Mouse (Mus musculus) spleen, embryonic (tissue): Measurements from ENCODE around the gene Ddit4l.
"Not testable (repeated sequence)": the region's sequence is repeated elsewhere in the genome, so short reads cannot be mapped to it uniquely, and the experiment has no call there.

Experiments used
- CTCF ChIA-PET: fragments of 350-600 bp; sonication (Branson Sonifier 250); formaldehyde crosslinking; loops from one replicate; lab custom pipeline; 2022; lab: Charles Lee

The Ddit4l gene

DNA sequence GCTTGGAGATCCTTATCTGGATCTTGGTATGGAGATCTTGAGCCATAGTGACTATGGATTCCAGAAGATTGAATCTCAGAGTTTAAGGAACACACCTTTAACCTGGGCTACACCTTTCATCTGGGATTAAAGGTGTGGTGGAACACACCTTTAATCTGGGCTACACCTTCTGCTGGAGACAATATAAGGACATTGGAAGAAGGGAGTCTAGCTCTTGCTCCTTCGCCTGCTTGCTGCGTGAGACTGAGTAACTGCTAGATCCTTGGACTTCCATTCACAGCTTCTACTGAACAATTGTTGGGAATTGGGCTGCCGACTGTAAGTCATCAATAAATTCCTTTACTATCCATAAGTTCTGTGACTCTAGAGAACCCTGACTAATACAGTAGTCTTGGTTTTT is at the start of gene Ddit4l:
TSS of gene Ddit4l (plus strand) at position 301 of the 400 bp plus-strand sequence.
- CTCF ChIA-PET: not testable (repeated sequence)

DNA sequence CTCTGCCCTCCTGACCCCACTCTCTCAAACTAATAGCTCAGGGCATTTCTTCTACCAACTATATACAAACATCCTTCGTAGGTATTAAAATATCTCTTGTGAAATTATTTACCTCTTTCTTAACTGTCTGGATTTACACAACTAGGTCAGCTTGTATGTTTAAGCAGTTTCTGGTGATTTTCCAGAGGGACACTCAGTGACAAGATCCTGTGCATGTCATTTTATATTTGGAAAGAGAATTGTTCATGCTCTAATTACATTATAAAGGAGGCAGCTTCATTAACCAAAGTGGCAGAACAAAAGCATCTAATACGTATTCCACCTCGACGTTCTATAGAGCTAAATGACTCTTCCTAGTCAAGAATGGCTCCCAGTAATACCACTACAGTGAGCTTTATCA is 45.3 kb upstream of the Ddit4l start:
- CTCF ChIA-PET: no interaction called here

DNA sequence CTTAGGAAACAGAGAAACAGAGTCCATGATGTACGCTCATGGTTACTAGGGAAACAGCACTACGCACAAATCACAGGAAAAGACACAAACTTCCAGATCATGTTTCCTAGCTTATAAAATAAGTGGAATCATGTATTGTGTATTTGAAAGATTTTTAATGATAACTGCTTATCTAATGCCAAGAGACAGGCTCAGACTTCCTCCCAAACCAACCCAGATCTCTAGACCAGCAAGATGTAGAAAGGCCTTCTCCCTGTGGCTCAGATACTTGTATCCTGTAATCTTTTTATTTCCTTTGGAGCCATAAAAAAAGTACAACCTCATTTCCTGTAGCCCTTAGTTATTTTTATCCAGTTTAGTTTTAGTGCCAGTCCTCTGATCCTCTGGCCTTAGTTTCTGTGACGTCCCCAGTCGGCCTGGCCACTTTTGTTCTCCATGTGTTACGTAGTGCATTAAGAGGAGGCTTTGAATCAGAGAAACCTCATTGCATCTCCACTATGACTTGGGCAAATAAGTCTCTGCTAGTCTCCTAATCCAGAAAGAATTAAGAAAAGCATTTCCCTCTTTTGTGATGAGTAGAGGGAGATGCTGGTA is 34.9 kb upstream of the Ddit4l start:
- CTCF ChIA-PET: no interaction called here

DNA sequence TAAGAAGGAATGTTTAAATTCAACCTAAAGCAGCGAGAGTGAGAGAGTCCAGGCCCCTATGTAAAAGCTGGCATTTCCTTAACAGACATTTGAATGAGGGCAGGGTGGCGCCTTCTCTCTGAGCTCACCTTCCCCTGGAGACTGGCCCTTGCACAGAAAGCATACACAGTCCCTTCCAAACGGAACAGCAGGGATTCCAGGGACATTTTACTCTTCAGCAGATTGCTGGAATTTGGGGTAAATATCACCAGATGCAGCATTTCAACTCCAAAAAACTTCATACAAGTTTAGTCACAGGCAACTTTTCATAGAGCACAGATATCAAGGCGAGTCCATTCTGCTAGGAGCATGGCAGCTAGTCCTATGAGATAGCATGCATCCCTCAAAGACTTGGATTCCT is 31.6 kb upstream of the Ddit4l start:
- CTCF ChIA-PET: no interaction called here

DNA sequence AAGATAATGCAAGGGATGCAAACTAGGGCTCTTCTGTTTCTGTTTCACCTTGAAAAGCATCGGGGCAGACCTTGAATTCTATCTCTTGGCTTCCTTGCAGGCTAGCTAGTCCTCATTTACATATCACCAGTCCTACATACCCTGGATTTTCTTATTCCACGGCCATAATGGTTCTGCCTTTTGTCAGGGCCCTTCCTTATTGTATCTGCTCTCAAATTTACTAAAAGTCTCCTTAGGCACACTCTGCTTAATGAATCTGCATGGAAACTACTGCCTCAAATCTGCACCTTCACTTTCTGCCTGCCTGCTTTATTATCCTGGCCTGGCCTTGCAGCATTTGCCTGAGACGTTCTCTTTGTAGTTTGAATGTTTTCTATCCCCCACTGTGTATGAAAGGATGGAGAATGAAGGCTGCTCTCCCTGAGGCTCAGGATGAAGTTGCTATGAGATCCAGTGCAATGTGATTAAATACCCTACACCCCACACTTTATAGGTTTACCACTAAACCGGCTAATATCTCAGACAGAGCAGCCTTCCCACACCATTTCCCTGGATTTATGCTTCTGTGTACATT is 27.0 kb upstream of the Ddit4l start:
- CTCF ChIA-PET: no interaction called here

DNA sequence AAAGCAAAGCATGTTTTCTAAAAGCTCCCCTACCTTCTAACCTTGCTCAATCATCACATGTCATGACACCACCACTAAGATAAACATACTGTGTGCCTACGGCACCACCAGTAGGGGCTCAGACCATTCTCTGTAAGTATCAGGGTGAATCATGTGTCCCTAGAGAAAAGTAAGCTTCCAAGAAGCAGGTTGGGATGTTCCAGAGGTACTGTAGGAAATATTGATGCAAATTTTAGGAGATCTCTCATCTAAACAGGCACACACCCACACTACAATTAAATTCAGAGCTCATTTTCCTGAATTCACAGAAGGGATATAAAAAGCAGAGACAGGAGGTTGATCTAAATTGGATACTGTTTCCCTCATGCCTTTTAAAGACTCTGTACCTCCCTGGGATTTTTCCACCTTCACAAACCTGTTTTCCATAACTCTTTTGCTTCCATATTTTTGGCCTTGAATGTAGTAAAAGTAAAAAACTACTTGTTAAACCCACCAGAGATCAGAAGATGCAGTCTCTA is 12.4 kb upstream of the Ddit4l start:
- CTCF ChIA-PET: no interaction called here

DNA sequence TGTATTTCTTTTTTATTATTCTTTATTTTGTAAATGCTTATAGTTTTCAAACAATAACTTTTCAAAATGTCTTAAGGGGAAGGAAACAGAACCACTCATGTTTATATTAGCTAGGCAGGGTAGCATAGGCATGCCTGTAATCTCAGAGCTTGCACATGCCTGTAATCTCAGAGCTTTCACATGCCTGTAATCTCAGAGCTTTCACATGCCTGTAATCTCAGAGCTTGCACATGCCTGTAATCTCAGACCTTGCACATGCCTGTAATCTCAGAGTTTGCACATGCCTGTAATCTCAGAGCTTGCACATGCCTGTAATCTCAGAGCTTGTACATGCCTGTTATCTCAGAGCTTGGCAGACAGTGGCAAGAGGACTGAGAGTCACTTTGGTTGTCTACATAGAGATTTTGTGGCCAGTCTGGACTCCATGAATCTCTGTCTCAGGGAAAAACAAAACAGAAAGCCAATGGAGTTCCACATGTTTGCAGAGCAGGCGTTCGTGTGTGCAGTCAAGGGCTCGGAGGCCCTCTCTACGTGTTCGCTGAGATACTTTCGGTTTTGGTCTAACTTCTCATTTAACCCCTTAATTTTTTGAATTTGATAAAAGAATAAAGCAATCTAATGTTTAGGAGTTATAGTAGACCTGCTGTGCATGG is 10.8 kb upstream of the Ddit4l start:
- CTCF ChIA-PET: no interaction called here

DNA sequence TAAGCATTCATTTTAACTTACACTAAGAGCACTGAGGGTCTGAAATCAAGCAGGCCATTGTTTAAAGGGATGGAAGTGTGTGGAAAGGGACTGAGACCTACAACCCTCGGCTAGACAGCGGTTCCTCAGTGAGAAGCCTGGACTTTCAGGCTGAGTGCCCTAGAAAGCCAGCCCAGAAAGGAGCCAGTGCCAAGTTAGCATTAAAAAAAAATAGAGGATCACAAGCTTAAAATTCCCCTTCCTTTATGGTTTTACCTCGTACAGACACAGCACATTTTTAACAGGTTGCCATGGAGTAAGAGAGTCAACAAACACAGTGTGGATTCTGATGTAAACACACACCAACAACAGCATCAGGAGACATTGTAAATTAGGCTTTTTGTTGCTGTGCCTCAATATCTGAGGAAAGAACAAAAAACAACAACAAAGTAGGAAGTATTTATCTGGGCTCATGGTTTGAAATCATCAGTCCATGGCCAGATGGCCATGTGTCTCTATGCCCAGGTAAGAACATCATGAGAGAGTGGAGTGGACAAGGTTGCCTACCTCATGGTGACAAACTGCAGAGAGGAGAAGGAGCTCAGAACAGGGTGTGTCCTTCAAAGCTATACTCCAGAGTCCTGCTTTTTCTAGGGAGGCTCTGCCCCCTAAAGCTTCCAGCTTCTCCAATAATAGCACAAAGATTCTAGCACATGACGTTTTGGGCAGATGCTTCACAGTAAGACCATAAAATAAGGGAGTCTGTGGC is 10.1 kb upstream of the Ddit4l start:
- CTCF ChIA-PET: no interaction called here

DNA sequence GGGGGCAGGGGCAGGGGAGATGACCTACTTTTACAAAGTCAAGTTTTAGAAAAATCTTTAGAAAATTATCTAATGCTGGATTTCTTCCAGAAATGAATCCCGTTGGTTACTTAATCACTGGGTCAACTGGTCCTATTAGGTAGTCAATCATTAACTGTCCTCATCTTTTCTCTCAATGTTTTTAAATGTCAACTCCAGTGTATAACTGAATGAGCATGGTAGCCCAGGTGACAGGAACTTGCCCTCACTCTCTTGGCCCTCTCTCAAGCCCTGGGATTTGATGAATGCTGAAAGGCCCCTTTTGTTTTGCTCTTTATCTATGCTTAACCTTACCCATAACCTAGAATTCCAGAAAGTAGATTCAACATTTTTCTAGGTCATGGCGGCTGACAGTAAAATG is 9.4 kb upstream of the Ddit4l start:
- CTCF ChIA-PET: no interaction called here

DNA sequence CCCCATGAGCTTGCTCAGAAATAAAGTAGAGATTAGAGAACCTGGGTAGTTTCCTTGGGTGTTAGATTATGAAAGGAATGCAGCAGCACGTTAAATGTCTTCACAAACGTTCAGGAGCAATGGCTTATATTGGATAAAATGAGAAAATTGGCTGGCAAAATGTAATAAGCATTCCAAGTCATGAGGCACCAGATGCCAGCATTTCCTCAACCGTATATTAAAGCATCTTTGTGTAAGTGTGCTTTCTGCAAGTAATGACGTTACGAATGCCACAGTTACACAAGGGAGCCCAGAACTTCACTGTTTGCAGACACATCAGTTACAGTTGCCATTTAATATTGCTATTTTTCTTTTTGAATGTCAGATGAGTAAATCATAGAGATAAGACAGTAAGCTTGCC is 872 bp upstream of the Ddit4l start:
- CTCF ChIA-PET: interaction anchor here (0.5 kb wide), 1 partner anchor 30 kb away, joined by 6 read pairs; no protein-coding TSS in a partner anchor

DNA sequence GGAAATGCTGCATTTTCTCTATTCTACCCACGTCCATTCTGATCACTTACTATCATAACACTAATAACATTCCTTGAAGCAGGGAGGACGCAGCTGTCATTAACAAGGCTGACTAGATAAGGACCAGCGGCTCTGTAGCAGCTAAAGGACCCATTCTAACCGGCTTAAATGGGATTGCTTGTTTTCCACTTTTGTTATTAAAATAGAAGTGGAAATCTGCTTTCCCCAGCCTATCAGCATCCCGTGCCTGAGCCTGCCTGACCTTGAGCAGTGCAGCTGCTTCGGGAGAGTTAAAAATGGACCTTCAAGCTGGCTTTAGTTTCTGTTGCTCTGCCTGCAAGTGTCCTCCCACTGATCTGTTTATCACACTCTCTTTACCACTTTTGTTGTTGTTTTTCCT is 679 bp downstream of the Ddit4l start:
- CTCF ChIA-PET: no interaction called here

DNA sequence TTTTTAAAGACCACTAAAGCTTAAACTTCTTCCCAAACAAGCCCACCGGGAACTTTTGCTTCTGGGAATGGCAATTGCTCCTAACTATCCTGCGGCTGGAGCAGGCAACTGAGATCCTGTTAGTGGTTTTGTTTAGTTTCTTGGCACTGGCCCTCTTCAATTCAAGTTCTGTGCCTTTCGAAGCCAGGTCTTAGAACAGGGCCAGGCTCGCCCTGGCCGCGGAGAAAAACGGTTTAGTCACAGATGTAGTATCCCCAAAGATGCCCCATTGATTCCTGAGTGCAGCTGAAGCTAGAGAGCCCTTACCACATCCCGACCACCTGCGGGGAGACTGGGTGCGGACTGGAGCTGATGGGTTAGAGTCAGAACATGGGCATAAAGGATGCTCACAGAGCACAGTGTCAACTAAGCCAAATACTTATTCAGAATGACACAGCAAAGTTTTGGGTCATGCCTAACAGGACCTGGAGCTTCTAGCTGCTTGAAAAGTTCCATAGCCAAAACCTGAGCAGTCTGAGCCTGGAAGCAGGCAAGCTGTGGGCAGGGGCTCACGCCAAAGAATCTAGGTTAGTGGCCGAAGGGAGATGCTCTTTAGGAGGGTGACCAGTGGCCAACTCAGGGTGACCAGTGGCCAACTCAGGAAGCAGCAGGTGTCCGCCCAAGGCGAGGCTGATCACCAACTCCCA is 1.6 kb downstream of the Ddit4l start:
- CTCF ChIA-PET: no interaction called here

DNA sequence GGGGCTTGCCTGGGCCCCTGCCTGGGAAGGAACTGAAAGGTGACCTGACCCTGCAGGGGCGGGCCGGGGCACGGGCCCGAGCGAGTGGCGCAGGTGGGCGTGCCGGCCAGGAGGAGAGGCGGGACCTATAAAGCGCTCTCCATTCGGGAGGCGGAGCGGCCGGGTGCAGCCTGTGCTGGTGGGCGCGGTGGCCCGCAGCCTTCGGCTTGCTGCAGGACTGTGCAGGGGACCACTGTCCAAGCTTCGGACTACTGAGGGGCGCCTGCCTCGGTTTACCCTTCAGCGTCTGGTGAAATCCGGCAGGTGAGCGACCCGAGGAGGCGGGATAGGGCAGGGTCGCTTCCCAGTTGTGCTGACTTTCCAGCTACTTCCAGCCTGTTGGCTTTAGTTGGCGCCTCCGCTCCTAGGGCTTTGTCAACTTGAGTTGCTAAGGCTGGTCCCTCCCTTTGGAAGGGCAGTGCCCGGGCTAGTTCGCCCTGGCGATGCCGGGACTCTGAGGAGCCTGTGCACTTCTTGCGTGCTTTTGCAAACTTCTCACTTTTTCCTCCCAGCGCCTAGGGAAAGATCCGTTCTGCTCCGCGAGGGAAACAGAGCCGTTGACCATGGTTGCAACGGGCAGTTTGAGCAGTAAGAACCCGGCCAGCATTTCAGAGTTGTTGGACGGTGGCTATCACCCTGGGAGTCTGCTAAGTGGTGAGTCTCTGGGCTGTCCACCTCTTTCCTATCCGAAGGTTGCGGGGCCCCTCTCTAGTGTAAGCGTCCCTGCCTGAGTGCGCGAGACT is 2.4 kb downstream of the Ddit4l start:
- CTCF ChIA-PET: no interaction called here

DNA sequence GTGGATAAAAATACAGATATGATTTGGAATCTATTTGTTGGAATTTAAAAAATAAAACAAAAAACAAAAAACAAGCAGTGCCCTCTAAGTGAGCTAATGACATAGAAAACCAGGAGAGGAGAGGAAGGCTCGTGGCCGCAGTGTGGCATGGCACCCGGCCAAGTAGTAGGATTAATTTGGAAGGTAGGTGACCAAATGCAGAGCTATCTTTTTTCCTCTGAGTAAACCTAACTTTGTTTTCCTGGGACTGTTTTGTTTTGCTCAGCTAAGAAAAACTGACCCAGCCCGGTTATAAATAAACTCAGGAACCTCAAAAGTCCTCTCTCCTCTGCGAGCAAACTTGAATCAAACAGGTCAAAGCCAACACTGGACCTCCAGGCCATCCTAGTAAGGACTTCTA is 3.6 kb downstream of the Ddit4l start:
- CTCF ChIA-PET: no interaction called here

DNA sequence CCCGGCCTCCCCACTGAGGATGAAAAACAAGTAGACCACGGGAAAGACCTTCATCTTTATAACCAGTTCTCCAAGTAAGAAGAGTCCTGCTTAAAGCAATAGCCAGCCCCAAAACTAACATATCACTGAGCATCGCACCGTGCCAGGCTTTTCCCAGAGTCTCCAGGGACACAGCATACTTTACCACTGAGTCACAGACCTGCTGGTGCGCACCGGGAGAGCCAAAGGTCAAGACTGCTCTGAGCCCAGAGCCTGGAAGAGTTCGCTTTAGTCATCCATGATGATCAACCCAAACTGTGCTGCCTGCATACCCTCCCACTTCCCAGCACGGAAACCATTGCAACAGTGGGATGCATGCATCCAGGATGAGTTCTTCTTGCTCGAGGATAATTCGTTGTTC is 12.3 kb downstream of the Ddit4l start:
- CTCF ChIA-PET: no interaction called here

DNA sequence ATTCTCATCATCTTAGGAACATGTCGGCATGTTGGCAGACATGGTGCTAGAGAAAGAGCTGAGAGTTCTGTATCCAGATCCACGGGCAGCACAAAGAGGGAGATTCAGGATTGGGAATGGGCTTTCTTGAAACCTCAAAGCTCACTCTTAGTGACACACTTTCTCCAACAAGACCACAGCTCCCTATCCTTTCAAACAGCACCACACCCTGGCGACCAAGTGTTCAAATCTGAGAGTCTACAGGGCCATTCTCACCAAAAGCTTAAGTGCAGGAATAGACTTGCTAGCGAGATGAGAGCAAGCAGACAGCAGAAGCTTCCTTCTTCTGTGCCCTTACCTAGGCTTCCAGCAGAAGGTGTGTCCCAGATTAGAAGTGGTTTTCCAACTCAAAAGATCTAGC is 15.2 kb downstream of the Ddit4l start:
- CTCF ChIA-PET: no interaction called here

DNA sequence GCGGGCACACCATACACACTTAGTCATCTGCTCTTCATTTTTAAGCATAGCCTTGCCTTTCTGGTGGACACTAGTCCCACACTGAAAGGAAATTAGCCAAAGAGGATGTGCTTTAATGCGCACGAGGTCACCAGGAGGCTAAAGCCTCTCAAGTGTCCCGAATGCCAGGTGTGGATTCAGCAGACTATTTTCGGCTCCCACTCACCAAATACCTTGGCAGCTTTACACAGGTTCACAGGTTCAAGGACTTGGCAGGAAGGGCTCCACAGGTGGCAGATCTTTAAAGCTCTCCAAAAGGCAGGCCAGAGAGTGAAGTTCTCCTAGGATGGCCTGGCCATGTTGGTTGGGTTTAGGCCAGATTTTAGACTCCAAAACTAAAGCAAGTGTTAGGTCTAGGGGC is 19.8 kb downstream of the Ddit4l start:
- CTCF ChIA-PET: no interaction called here

DNA sequence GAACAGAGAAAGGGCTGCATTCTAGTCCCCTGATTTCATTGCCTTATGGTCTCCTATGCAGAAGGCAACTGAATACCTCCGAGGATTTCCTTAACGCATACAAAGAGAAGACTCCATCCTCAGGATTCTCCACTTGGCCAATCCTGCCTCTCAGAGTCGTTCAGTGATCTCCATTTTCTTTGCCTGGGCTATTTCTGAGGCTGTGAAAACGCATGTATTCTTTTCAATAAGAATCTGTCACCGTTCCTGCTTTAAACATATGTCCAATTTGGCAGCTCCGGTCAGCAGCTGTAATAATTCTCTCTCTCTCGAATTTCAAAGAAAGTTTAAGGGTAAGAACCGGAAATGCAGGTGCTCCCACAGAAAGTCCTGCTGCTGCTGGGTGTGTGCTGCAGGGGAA is 20.7 kb downstream of the Ddit4l start:
- CTCF ChIA-PET: no interaction called here

DNA sequence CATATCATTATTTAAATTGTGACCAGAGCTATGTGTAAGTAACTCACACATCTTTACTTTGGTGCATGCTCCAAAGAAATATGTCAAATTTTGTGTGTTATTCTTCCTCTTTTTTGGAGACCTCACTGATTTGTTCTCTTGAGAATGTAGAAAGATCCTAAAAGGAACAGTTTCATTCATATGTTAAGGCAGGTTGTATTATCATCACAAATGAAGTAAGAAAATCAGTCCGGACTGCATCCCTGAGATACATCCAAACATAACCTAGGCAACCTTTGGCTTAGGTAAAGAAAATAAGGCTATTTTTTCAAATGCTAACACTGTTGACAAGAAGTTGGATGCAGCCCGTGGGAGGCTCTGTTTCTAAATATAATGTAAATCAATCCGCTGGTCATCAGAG is 21.2 kb downstream of the Ddit4l start:
- CTCF ChIA-PET: no interaction called here

DNA sequence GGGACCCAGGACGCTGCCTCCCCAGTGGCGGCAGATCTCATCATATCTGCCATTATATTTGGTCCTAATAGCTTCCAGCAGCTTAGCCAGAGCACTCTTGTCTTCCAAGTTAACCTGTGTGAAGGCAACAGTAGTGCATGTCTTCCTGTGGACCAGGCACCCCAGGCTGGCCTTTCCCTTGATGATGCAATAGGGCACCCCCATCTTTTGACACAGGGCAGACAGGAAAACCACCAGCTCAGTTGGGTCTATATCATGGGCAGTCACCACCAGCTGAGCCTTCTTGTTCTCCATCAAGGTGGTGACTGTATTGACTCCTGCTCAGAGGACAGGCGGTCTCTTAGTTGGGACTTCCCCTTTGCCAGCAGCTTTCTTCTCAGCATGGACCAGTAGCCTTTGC is 22.7 kb downstream of the Ddit4l start:
- CTCF ChIA-PET: no interaction called here

DNA sequence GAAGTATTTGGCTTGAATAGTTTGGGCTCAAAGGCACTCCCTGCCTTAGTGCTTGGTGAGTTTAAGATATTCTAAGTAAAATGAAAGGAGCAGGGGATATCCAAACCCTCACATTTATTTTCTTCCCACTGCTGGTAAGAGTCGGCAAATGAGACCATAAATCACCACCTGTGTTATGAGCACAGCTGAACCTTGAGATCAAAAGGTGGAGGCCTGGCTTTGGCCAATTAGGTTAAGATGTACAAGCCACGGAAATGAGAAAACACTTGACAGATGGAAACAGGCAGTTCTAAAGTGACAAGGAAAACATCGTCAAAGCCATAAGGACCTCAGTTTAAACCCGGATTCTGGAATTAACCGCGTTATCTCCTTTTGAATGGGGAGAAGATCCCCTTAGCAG is 23.5 kb downstream of the Ddit4l start:
- CTCF ChIA-PET: no interaction called here
